In genomic region chrX:145399236-145399635, GRCm38 (mm10) we compare ENCODE assay signal across 12 mouse cellular contexts. TPM values are rescaled to one million over a fixed set of nuclear protein-coding genes. Genes with fewer than 3 reads are reported as not detected.
DNase-seq lines count a peak whose midpoint lies in the region; ATAC-seq and TF ChIP-seq lines count a peak whose summit lies in the region.
"Had no signal": no experiment of that assay in that cellular context is flagged by ENCODE, and none has a peak within 500 bp of the region (broad histone marks: within the 10 kb centered on the region; RNA-seq: fewer than 3 reads in every experiment).

No protein-coding gene starts in this region.

- TF ChIP-seq POLR2A in kidney, adult 2 months (IDR thresholded peaks at IDR 0.05; ENCODE audit: low read depth, low read length) = no peak

- DNase-seq in kidney, adult 2 months = peak; percentile 20
- no peak for DNase-seq in kidney, adult 11 months
- peak; percentile 54 for DNase-seq in midbrain, postnatal 0 days (ENCODE audit: low spot score)
- DNase-seq in midbrain, embryonic 10.5 days (ENCODE audit: low spot score) = no peak
- peak; percentile 47 for DNase-seq in brain, adult 2 months (ENCODE audit: low read depth, low spot score)
- DNase-seq in naive thymus-derived CD4-positive, alpha-beta T cell, adult 2 months (ENCODE audit: low read depth) = peak; percentile 40
- no peak for DNase-seq in gastrocnemius, adult 8-10 months (ENCODE audit: low spot score in 2 of 2)
- DNase-seq: adrenal gland, adult 2 months had no signal

- H3K9ac ChIP-seq in midbrain, postnatal 0 days (replicated peaks; ENCODE audit: low read length, poor library complexity, severe bottlenecking) = no peak overlapping the region
- H3K9ac ChIP-seq in forebrain, embryonic 15.5 days (replicated peaks) = no peak overlapping the region
- H3K9ac ChIP-seq: embryonic facial prominence, embryonic 12.5 days had no signal

- no peak for ATAC-seq in midbrain, postnatal 0 days (ENCODE audit: low FRiP score)
- no peak for ATAC-seq in forebrain, embryonic 15.5 days (replicated peaks)

- H3K4me2 ChIP-seq in midbrain, postnatal 0 days (ENCODE audit: low read depth, low read length, poor library complexity, severe bottlenecking) = no peak overlapping the region
- no peak overlapping the region for H3K4me2 ChIP-seq in forebrain, embryonic 15.5 days (replicated peaks)
- H3K4me2 ChIP-seq: embryonic facial prominence, embryonic 12.5 days had no signal

- no peaks in the 10 kb centered on the region for H3K9me3 ChIP-seq in midbrain, postnatal 0 days (ENCODE audit: low read length)
- H3K9me3 ChIP-seq in midbrain, embryonic 10.5 days (replicated peaks) = no peaks in the 10 kb centered on the region
- no peaks in the 10 kb centered on the region for H3K9me3 ChIP-seq in forebrain, embryonic 15.5 days
- H3K9me3 ChIP-seq: embryonic facial prominence, embryonic 12.5 days had no signal

- no peaks in the 10 kb centered on the region for H3K27me3 ChIP-seq in kidney, adult 2 months (replicated peaks; ENCODE audit: control insufficient read depth, insufficient read depth, low read length)
- no peaks in the 10 kb centered on the region for H3K27me3 ChIP-seq in midbrain, postnatal 0 days (ENCODE audit: insufficient read depth, low read length)
- peaks cover 28% of the 10 kb centered on the region for H3K27me3 ChIP-seq in midbrain, embryonic 10.5 days (ENCODE audit: low read depth, poor library complexity, severe bottlenecking)
- no peaks in the 10 kb centered on the region for H3K27me3 ChIP-seq in forebrain, embryonic 15.5 days
- H3K27me3 ChIP-seq: embryonic facial prominence, embryonic 12.5 days had no signal

- H3K4me1 ChIP-seq in kidney, adult 2 months (ENCODE audit: control insufficient read depth, insufficient read depth, low read length) = no peaks in the 10 kb centered on the region
- no peaks in the 10 kb centered on the region for H3K4me1 ChIP-seq in midbrain, postnatal 0 days (ENCODE audit: insufficient read depth, low read length)
- no peaks in the 10 kb centered on the region for H3K4me1 ChIP-seq in midbrain, embryonic 10.5 days
- no peaks in the 10 kb centered on the region for H3K4me1 ChIP-seq in forebrain, embryonic 15.5 days
- H3K4me1 ChIP-seq: embryonic facial prominence, embryonic 12.5 days had no signal

- H3K36me3 ChIP-seq in kidney, adult 2 months (ENCODE audit: control insufficient read depth, insufficient read depth, low read length) = no peaks in the 10 kb centered on the region
- H3K36me3 ChIP-seq in midbrain, postnatal 0 days (ENCODE audit: insufficient read depth, low read length) = no peaks in the 10 kb centered on the region
- H3K36me3 ChIP-seq in midbrain, embryonic 10.5 days = no peaks in the 10 kb centered on the region
- no peaks in the 10 kb centered on the region for H3K36me3 ChIP-seq in forebrain, embryonic 15.5 days
- H3K36me3 ChIP-seq: embryonic facial prominence, embryonic 12.5 days had no signal

- no peak overlapping the region for H3K4me3 ChIP-seq in kidney, adult 2 months (ENCODE audit: insufficient read depth, low read depth, low read length)
- H3K4me3 ChIP-seq in midbrain, postnatal 0 days (ENCODE audit: low read depth, low read length) = no peak overlapping the region
- no peak overlapping the region for H3K4me3 ChIP-seq in midbrain, embryonic 10.5 days
- no peak overlapping the region for H3K4me3 ChIP-seq in forebrain, embryonic 15.5 days
- H3K4me3 ChIP-seq: embryonic facial prominence, embryonic 12.5 days had no signal

- no peak for TF ChIP-seq CTCF in kidney, adult 2 months (conservative IDR thresholded peaks at IDR 0.05; ENCODE audit: insufficient read depth, insufficient read length, low read depth, low read length)
- TF ChIP-seq CTCF in midbrain, postnatal 0 days (IDR thresholded peaks at IDR 0.05) = peak; percentile 67

- WGBS in kidney, adult 2 months = 0% methylated on average over 1 of the region's 1 CpGs
- WGBS in midbrain, postnatal 0 days = 17% methylated on average over 1 of the region's 1 CpGs
- 31% methylated on average over 1 of the region's 1 CpGs for WGBS in midbrain, embryonic 10.5 days
- 19% methylated on average over 1 of the region's 1 CpGs for WGBS in forebrain, embryonic 15.5 days

- H3K27ac ChIP-seq in kidney, adult 2 months (ENCODE audit: insufficient read depth, low read depth, low read length) = no peak overlapping the region
- no peak overlapping the region for H3K27ac ChIP-seq in midbrain, postnatal 0 days (ENCODE audit: low read depth, low read length)
- no peak overlapping the region for H3K27ac ChIP-seq in midbrain, embryonic 10.5 days (replicated peaks)
- H3K27ac ChIP-seq in forebrain, embryonic 15.5 days (replicated peaks) = no peak overlapping the region
- H3K27ac ChIP-seq: embryonic facial prominence, embryonic 12.5 days had no signal

RNA-seq across cellular contexts. Expression of gene Lhfpl1, which starts 50.3 kb away (rescaled TPM):
- polyA plus RNA-seq in kidney, adult 2 months (2012; rRNA removed) = 0.18 and 0.30 TPM in 2 replicates
- 0.27 TPM in 1 of 2 replicates, not detected in the other for total RNA-seq in midbrain, postnatal 0 days (2014; rRNA removed)
- 0.30 TPM in 1 of 2 replicates, not detected in the other for polyA plus RNA-seq in midbrain, postnatal 0 days (2015; fragmentation: Nextera tagmentation; extraction: Ambion mirVana)
- polyA plus RNA-seq in midbrain, embryonic 10.5 days (2016; fragmentation: Nextera tagmentation; extraction: Ambion mirVana) = 0.24 and 0.48 TPM in 2 replicates
- under 1 TPM in 1 of 4 experiments, not detected in 3; 0.53 TPM for total RNA-seq in gastrocnemius, adult 8-10 months (2022)
- polyA plus RNA-seq in forebrain, embryonic 15.5 days (2015; fragmentation: Nextera tagmentation; extraction: Ambion mirVana) = not detected in 2 replicates
- total RNA-seq: adrenal gland, adult 2 months; heart, adult 18-20 months had no signal
- polyA plus RNA-seq: adrenal gland, adult 2 months; large intestine, adult 2 months had no signal

Comparison
In these comparisons a context has a peak if more than half of its experiments do, and no peak if none do; other contexts are left out.
1. DNase-seq: peak in kidney, adult 2 months (single experiment), midbrain, postnatal 0 days (single experiment), brain, adult 2 months (single experiment) and naive thymus-derived CD4-positive, alpha-beta T cell, adult 2 months (single experiment); none in kidney, adult 11 months (single experiment), midbrain, embryonic 10.5 days (single experiment) and gastrocnemius, adult 8-10 months (0 of 2).